Mouse (Mus musculus) layer of hippocampus, postnatal 14 days (tissue): Measurements from ENCODE around the gene Afap1l2. TPM values are rescaled to one million over a fixed set of nuclear protein-coding genes. Genes with fewer than 3 reads are reported as not detected.

Experiments
- DNase-seq, 2 experiments: peaks; one replicate each; pipeline ENCODE4 v3.0.0; 2021 to 2022; ENCODE audit warnings: low spot score in 2 of 2, mixed read lengths in 1 of 2
- total RNA-seq, 2 experiments: library from RNA; stranded (reverse); gene quantifications; 2 replicates each; pipeline ENCODE4 v1.2.3; 2021

Gene Afap1l2
- total RNA-seq, 2 experiments from 2014 or later: 20.0 to 21.3 TPM

DNA sequence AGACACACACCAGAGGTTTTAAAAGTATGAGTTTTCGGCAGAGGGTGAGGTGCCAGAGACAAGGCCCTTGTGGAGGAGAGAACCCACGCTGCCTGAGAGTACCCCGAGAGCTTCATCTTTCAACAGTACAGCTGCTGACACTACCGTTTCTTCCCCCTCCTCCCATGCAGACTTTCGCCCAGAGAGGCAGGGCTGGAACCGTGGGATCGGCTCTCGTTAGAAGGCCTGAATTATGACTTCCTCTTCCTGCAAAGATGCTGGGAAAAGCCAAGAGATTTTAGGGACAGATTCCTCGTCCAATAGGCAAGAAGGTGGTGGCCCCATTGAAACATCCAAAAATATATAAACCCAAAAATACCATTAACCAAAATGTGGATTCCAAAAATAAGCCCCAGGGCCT lies 63.8 kb downstream of the Afap1l2 start:
- DNase-seq: no peak

DNA sequence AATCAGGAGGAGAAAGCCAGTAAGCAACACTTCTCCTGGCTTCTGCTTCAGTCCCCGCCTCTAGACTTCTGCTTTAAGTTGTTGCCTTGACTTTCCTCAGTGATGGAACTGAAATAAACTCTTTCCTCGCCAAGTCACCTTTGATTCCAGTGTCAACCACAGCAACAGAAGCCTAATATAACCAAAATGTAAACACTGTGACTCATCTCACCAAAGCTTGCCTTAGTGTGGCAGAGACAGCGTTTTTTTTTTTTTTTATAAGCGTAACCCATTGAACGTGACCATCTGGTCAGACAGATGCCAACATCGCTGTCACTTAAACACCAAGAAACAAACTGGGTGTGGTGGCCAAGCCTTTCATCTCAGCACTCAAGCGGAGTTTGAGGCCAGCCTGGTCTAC lies 65.8 kb downstream of the Afap1l2 start:
- no peak for DNase-seq

DNA sequence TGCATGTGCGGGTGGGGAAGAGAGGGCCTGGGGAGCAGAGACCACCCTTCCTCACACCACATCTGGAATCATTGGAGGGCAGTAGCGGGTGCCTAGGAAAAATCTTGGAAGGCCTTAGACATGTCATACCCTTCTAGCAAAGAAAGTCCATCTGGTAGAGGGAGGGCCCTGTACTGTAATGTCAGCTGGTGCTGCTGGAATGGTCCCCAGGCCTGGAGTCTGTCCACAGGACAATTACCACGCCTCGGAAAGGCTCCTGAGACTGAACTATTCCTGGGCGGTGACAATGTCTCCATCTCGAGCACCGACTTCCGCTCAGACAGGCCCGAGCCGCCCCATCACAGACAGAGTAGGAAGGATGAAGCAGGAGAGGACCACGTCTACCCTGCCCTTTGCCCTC lies 67.5 kb downstream of the Afap1l2 start:
- DNase-seq: no peak

DNA sequence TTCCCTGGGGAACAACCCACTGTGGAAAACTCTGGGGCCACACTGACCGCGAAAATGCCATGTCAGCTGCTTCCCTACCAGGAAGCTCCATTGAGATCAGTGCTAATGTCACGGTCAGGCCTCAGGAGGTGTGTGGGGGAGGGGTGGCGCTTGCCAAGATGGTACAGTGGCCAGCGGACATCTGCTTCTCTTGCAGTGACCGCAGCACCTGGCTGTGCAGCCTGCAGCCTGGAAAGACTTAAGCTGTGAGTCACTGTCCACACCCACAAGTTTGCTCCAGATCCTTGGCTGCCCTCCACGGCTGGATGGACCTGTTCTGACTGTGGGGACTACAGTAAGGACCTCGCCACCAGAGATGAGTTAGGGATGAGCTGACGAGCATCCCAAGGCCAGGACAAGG lies 68.2 kb downstream of the Afap1l2 start:
- no peak for DNase-seq

DNA sequence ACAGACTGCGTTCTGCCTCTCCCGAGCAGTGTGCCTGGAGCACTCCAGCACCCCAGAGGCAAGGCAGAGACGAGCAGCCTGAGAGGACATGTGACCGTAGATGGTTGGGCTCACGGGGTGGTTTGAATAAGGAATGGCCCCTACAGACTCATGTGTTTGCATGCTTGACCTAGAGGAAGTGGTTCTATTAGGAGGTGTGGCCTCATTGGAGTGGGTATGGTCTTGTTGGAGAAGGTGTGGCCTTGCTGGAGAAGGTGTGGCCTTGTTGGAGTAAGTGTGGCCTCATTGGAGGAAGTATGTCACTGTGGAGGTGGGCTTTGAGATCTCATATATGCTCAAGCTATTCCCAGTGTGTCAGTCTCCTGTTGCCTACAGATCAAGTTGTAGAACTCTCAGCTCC lies 70.1 kb downstream of the Afap1l2 start:
- DNase-seq: no peak

DNA sequence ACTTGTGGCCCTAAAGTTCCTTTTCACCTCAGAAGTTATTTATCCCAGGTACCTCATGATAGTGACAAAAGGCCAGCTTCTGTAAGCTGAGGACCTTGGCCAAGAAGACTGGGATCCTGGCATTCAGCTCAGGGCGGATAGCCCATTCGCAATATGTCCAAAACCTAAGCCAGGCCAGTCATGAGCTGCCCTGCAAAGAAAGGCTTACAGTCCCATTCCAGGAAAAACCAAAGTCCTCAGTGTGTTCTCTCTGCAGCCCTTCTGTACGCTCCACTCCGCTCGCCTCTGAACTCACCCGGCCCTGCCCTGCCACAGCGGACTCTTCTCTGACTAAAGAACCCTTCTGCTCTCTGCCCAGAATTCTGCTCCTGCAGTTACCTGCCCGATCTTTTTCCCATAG lies 71.8 kb downstream of the Afap1l2 start:
- no peak for DNase-seq

DNA sequence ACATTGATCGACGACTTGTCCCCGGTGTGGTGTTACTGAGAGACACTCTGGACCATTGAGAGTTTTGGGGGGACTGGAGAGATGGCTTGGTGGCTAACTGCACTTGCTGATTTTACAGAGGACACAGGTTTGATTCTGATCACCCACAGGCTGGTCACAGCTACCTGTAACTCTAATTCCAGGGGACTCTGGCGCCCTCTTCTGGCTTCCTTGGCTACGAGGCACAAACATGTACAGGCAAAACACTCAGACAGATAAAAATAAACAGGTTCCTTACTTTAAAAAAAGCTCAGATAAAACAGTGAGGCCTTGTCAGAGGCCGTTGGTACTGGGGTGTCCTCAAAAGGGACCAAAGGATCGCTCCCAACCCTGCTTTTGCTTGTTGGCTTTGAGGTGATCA lies 72.3 kb downstream of the Afap1l2 start:
- no peak for DNase-seq

DNA sequence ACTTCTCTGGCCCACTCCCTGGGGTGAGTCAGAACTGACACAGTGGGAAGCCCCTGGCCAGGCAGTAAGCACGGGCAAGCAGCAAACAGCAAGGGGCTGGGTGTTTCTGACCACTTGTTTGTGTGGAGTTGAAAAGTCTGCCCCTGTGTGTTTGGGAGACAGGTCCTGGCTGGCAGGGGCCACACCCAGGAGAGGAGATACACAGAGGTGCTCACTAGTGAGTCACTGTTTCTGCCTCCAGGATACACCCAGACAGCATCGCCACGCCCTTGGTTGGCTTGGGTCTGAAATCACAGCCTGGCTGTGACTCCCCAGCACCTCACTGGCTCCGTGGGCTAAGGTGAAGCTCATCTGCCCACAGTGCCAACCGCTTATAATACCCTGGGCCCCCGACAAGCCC lies 72.9 kb downstream of the Afap1l2 start:
- DNase-seq: no peak

DNA sequence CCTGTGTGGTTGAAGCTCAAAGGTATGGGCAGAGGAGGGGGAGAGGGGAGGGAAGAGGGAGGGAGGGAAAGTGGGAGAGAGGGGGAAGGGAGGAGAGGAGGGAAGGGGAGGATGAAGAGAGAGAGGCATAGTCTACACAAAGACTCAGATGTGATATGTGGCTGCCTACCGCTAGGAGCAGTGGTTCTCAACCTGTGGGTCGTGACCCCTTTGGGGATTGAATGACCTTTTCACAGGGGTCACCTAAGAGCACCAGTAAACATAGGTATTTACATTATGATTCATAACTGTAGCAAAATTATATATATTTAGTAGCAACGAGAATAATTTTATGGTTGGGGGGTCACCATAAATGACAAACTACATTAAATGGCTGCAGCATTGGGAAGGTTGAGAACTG lies 74.2 kb downstream of the Afap1l2 start:
- DNase-seq: no peak

DNA sequence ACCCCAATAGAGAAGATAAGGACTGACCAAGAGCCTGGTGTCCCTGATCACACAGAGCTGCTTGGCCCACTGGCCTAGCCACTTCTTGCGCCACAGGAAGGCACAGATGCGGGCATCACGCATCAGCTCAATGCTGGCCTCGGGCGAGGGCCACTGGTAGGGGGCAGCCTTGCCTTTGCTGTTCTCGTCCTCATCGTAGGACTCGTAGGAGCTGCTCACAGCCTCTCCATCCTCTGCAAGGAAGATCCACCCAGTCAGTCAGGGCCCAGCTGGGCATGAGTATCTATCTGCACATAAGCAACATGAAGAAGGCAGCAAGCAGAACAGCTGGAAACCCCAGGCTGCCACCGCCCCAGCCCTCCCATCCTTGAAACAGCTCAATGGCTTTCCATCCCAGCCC lies 78.0 kb downstream of the Afap1l2 start:
- DNase-seq: no peak

DNA sequence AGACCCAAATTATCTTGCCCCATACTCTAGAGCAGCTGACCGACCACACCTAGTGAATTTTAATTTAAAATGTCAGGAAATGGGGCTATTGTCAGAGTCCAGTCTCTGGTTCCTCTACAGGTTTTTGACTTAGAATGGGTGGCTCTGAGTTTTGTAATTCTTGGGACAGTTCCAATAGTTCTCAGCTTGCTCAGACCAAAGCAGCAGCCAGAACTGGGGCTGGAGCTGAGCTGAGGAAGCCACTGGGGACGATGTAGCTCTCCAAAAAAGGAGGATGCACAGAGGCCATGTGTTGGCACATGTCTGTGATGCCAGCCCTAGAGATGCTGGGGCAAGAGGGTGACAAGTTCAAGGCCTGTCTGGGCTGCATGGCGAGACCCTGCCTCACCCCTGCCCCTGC lies 78.6 kb downstream of the Afap1l2 start:
- DNase-seq: no peak

DNA sequence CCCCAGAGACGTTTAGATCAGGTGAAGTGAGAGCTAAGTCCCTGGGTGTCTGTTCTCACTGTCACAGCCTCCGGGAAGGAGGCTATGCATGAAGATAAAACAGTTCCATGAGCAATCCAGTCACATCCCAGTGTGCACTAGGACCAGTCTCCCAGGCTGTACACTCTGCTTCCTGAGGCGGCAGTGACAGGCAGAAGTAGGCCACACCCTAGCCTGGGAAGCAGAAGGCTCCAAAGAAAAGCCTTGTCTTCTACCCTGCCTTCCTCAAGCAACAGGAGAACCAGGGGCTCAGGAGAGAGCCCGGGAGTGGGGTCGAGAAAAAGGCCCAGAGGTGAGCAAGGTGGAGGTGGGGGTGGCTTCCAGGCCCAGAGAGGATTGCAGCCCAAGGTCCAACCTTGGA lies 86.3 kb downstream of the Afap1l2 start:
- no peak for DNase-seq

DNA sequence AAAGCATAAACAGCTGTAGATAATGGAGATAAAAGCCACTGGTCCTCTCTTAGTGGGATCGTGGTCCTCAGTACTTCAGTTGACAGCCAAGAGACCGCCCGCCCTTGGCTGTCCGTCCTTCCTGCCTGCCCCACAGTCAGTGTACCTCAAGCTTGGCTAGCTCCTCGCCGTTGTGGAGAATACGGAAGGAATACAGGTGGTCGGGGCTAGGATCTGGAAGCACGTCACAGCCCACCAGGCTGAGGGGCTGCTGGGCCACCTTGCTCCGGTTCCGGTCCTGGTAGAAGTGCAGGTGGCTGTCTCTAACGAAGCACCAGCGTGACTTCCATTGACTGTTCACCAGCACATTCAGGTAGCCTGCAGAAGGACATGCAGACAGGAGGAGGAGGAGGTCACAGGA lies 87.8 kb downstream of the Afap1l2 start:
- no peak for DNase-seq

DNA sequence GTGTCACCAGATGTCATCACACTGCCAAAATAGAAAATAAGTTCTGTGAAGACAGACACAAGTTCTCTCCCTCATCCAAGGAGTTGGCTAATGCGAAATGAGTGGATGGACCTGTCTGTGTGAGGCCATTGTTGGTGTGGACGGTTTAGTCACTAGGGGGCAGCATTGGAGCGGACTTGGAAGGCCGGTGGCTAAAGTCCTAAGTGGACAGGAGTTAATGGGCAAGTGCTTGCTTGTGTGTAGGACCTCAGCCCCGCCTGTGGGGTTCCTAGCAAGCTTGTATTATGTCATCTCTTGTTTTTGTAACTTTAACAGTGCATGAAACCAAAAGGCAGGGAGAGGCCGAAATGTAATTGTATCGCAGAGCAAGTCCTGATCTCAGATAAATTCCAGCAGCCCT lies 88.4 kb downstream of the Afap1l2 start:
- DNase-seq: peak; percentile 73 to 87

DNA sequence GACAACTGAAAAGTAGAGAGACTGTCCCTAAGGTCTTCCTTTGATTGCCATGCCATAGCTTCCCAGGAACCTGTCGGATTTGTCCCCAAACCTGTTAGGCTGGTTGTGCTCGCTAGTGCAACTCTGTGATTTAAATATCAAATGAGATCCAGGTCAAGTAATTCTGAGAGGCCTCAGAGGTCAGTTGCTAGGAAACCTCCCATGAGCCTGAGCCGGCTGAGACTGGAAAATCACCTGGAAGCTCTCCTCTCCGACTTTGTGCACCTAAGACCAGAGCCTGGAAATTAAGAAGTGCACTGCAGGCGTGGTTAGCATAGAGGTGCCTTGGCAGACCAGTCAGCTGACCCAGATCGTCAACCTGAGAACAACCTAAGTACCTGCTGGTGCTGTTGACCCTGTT lies 92.9 kb downstream of the Afap1l2 start:
- no peak for DNase-seq

DNA sequence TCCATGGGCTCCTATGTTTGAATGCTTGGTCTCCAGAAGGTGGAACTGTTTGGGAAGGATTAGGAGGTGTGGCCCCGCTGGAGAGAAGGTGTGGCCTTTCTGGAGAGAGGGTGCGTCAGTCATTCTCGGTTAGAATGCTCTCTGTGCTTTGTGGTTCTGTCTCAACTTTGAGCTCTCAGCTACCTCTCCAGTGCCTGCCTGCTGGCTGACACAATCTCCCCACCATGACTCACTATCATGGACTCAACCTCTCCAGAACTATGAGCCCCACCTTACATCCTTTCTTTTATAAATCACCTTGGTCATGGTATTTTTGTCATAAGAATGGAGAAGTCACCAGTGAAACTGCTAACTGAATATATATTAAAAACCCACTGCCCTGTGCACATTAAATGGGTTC lies 93.4 kb downstream of the Afap1l2 start:
- no peak for DNase-seq

DNA sequence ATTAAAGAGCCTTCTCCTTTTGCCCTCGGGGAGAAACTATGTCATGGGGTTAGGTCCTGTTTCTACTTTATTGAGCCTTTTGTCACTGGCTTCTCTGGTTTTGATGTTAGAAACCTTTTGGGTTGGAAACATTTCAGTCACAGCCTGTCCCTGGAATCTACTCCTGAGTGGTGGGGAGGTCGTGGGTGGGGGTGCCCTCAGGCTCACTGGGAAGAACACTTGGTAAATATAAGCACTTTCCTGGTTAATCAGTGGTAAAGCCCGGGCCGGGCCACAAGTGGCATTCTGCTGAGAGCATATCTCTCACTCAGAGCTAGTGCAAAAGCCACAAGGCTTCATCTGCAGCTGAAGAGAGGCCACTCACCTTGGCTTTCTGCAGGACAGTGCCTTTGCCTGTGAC lies 94.3 kb downstream of the Afap1l2 start:
- DNase-seq: no peak

DNA sequence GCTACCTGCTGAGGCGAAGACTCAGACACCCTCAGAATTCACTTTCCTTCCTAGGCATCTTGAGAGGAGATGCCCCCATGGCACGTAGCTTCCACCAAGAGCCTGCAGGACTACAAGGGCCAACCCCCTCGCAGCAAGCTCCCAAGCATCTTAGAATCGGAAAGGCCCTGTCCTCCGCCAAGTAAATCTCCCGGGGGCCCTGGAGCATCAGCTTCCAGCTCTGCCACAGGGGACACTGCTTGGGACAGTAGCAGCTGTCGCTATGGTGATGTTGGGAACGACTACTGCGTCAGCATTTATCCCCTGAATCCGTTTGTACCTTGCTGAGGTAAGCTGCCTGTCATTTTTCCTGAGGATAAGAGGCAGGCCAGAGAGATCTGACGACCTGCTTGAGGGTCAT lies 97.5 kb downstream of the Afap1l2 start:
- DNase-seq: no peak

DNA sequence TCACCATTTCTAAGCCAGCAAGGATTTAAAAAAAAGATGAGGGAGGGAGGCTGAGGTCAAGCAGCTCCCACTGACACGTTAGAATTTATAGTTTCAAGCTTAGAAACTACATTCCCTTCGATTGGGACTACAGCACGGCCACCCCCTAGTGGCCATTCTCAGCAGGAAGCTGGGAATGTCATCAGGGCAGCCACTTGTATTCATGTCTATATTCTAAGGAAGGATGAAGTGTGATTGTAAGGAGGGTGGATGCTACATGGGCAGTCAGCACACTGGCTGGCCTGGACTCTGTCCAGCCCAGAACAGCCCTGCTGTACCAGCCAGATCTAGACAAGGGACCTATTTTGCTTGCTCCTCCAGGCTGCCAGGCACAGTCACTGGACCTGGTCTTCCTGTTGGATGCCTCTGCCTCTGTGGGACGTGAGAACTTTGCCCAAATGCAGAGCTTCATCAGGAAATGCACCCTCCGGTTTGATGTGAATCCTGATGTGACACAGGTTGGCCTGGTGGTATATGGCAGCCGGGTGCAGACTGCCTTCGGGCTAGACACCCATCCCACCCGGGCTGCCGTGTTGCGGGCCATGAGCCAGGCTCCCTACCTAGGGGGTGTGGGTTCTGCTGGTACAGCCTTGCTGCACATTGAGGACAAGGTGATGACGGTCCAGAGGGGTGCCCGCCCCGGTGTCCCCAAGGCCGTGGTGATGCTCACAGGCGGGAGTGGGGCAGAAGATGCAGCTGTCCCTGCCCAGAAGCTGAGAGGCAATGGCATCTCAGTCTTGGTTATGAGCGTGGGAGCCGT lies 99.4 kb downstream of the Afap1l2 start:
- peak; percentile 24 to 49 for DNase-seq

DNA sequence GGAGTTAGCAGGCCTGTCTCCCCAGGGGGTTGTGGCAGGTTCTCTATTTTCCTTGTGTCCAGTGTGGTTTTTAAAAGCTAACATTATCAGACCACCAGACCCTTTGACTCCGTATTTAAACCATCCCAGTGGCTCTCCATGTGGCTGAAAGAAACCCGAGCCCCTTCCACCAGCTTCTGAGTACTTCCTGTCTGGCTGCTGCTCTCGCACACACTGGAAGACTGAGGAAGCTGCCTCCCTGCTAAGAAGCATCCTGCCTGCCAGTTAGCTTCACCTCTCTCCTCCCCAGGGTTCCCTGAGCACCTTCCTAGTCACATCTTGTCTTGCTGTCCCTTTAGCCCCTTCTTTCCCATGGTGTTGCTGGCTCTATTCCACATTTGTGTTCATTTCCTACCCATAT lies 100.2 kb downstream of the Afap1l2 start:
- no peak for DNase-seq

DNA sequence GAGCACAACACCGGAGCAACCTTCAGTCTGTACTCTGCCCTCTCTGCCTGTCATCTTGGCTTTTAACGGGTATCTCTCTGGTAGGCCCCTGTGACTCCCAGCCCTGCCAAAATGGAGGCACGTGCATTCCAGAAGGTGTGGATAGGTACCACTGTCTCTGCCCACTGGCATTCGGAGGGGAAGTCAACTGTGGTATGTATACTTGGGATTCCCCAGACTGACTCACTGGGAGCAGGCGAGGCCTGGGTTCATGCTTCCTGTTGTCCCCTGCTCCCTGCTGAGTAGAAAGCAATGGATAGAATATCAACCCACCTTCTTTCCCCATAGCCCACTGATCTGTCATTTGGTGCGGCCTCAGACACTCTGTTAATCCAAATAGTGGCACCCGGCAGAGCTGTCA lies 102.6 kb downstream of the Afap1l2 start:
- DNase-seq: no peak

DNA sequence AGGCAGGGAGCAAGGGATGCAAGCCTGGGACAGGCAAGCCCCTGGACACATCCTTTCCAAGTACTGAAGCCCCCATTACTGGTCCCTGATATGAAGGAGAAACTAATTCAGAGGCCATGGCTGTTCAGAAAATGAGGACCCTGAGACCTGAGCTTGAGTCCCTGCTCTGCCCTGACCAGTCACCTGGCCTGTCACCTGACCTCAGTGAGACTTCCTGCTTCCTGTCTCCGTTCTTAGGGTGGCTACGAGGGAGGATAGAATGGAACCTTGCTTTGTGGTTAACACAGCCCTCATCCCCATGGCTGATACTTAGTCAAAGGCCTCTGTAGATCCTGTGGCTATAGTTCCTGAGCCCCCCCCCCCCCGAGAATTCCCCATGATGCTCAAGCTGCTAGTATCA lies 103.9 kb downstream of the Afap1l2 start:
- DNase-seq: no peak

DNA sequence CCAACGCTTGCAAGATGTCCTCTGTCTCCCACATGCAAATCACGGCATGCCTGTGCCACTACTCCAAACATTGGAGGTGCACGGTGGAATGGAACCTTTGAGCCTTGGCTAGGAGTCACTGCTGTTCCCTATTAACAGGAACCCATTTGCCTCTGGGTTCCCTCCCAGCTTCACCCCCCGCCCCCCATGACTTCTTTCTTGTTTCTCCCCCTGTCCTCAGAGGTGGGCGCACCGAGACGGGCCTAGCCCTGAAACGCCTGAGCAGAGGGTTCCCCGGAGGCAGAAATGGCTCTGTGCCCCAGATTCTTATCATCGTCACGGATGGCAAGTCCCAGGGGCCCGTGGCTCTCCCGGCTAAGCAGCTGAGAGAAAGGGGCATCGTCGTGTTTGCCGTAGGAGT lies 110.4 kb downstream of the Afap1l2 start:
- DNase-seq: no peak

DNA sequence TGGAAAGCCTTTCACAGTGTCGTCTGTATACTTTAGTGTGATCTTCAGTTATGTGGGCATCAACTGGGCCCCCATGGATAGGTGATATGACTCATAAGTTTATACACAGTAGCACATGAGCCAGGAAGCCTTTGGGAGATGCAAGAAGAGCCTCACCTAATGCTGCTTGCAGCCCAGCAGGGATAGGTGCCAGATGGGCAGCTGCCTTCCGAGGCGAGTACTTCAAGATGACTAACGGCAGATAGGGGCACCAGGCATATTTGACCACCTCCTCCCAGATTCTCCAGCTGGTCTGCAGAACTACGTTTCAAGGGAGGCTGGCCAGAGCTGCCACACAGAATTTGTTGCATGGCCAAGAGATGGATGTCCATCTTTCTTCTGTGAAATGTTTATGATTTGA lies 114.7 kb downstream of the Afap1l2 start:
- no peak for DNase-seq
